Mouse (Mus musculus): Measurements from ENCODE around the gene E130114P18Rik.

The E130114P18Rik gene

GRCm38 (mm10) chr4:97648825-97649625, 128.9 kb downstream of the E130114P18Rik start:
- no peak for DNase-seq (ENCODE audit: low read depth, low spot score)

GRCm38 (mm10) chr4:97648436-97648707, 129.5 kb downstream of the E130114P18Rik start:
- no peak for DNase-seq (ENCODE audit: low read depth, low spot score)

GRCm38 (mm10) chr4:97647700-97648435, 130.0 kb downstream of the E130114P18Rik start:
- DNase-seq (ENCODE audit: low read depth, low spot score) = no peak

- no peak for DNase-seq (ENCODE audit: low read depth, low spot score)
Measured at GRCm38 (mm10) chr4:97647236-97647635, 130.6 kb downstream of the E130114P18Rik start.

- no peak for DNase-seq (ENCODE audit: low read depth, low spot score)
Measured at GRCm38 (mm10) chr4:97640385-97640784, 137.5 kb downstream of the E130114P18Rik start.

- no peak for DNase-seq (ENCODE audit: low read depth, low spot score)
Measured at GRCm38 (mm10) chr4:97636569-97636968, 141.3 kb downstream of the E130114P18Rik start.

GRCm38 (mm10) chr4:97635757-97636292, 142.1 kb downstream of the E130114P18Rik start:
- no peak for DNase-seq (ENCODE audit: low read depth, low spot score)

- DNase-seq (ENCODE audit: low read depth, low spot score) = no peak
Measured at GRCm38 (mm10) chr4:97635296-97635755, 142.6 kb downstream of the E130114P18Rik start.

GRCm38 (mm10) chr4:97628881-97629605, 148.8 kb downstream of the E130114P18Rik start:
- DNase-seq (ENCODE audit: low read depth, low spot score) = no peak

GRCm38 (mm10) chr4:97626002-97626720, 151.7 kb downstream of the E130114P18Rik start:
- no peak for DNase-seq (ENCODE audit: low read depth, low spot score)

GRCm38 (mm10) chr4:97623165-97623564, 154.7 kb downstream of the E130114P18Rik start:
- peak; percentile 7 for DNase-seq (ENCODE audit: low read depth, low spot score)

GRCm38 (mm10) chr4:97621731-97622130, 156.1 kb downstream of the E130114P18Rik start:
- no peak for DNase-seq (ENCODE audit: low read depth, low spot score)

GRCm38 (mm10) chr4:97620409-97620808, 157.5 kb downstream of the E130114P18Rik start:
- DNase-seq (ENCODE audit: low read depth, low spot score) = no peak

GRCm38 (mm10) chr4:97618668-97619373, 159.1 kb downstream of the E130114P18Rik start:
- no peak for DNase-seq (ENCODE audit: low read depth, low spot score)

GRCm38 (mm10) chr4:97615031-97615430, 162.8 kb downstream of the E130114P18Rik start:
- DNase-seq (ENCODE audit: low read depth, low spot score) = no peak

- no peak for DNase-seq (ENCODE audit: low read depth, low spot score)
Measured at GRCm38 (mm10) chr4:97611251-97611847, 166.5 kb downstream of the E130114P18Rik start.

GRCm38 (mm10) chr4:97609831-97610727, 167.8 kb downstream of the E130114P18Rik start:
- no peak for DNase-seq (ENCODE audit: low read depth, low spot score)

GRCm38 (mm10) chr4:97609329-97609728, 168.5 kb downstream of the E130114P18Rik start:
- no peak for DNase-seq (ENCODE audit: low read depth, low spot score)

GRCm38 (mm10) chr4:97608728-97609127, 169.2 kb downstream of the E130114P18Rik start:
- DNase-seq (ENCODE audit: low read depth, low spot score) = no peak

Measured in ZHBTc4 (cell line).